Mouse (Mus musculus): ENCODE results near the gene Thsd7b.

- TF ChIP-seq CTCF (IDR thresholded peaks at IDR 0.05; ENCODE audit: low read depth) (no peak), EP300 (IDR thresholded peaks at IDR 0.05; ENCODE audit: low read depth) (no peak)
These were observed 265.4 kb downstream of the Thsd7b start for GRCm38 (mm10) chr1:129538508-129538907.
